Mouse (Mus musculus): ENCODE data around the gene Nhlrc4. TPM values are rescaled to one million over a fixed set of nuclear protein-coding genes. Genes with fewer than 3 reads are reported as not detected.

Nhlrc4 gene
- total RNA-seq, 2 experiments from 2014 or later: not detected

DNA sequence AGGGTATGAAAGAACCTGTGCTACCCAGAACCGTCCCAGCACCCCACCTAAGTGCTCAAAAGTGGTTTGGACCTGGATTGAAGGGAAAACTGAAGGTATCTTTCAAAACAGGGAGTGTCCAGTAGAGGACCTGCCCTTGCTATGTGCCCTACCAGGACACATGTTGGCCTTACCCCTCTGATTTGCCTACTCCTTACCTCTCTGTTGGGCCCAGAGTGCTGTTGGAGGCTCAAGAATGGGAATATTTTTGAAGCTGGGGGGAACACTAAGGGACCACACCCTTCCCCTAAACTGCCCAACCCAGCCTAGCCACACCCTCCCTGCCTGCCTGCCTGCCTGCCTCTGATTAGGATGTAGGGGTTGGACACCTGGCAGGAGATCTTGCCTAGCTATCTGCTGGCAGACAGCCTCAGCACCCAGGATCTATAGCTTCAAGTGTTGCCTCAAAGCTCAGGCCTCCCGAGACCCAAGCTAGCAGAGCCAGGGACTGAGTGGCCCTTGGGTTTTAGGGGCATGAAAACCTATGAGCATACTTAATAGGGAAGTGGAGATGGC, 2.1 kb downstream of the Nhlrc4 start:
- DNase-seq (ENCODE audit: low spot score in 2 of 2): no peak
- intact Hi-C loops (cut with DNase I): no loop called here

DNA sequence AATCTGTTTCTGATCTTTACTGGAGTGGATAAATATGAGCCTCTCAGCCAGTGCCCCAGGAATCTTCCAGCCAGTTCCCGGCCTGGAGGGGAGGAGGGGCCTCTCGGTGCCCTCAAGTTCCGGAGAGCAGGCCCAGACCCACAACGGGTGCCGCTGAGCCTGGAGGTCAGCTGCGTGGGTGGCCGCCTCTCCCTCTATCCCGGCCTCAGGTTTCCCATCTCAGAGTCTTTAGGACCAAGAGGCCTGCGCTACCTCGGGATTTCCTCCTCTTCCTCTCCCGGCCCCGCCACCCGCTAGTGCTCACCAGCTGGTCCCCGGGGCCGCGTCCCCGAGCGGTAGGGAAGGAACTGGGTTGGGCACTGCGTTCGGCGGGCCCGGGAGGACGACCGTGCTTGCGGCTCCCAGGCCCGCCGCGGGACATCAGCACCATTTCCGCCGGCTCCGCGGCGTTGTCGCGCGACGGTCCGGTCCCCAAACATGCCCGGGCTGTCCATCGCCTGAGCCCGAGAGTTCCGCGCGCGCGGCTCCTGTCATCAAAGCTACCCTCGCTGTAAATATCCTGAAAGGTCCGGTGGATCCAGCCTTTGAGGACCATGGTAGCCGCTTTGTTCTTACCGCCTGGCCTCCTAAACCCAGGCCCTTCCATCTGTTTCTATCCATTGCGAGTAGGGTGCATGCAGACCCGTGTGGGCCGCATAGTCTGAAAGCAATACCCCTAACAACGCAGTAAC, 3.1 kb downstream of the Nhlrc4 start:
- intact Hi-C loops (cut with DNase I): no loop called here
- DNase-seq (ENCODE audit: low spot score in 2 of 2): peak; percentile 75 to 77

DNA sequence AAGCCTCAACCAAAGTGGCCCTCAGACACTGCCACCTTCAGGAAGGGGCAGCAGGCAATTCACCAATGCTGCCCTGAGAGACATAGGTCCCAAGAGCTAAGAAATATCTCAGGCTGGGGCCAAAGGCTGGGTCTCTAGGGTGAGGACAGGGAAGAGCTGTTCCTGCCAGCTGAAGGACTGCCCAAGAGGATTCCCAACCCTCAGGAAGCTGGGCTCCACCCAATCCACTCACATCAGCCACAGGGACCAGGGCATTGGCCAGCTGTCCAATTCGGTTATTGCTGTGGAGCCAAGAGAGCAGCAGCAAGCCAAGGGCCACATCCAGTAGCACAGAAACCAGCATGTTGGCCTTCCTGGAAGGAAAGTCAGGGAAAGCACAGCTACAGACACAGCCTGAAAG, 10.2 kb downstream of the Nhlrc4 start:
- intact Hi-C loops (cut with DNase I): no loop called here
- no peak for DNase-seq (ENCODE audit: low spot score in 2 of 2)

DNA sequence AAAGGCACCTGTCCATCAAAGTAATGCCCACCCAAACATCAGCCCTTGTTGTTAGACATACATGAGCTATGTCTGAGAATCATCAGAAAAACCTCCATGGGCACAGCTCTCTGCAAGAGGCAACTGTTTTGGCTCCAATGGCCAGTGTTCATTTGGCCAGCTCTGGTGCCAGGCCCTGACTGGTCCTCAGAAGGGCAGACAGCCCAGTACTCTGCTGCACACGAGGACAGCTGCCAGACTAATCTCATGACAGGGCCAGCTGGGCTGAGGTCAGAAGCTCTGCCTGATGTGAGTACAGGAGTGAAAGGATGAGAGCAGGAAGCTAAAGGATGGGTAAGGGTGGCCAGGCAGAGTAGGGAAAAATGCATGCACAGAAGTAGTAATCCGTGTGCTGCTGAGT, 19.4 kb downstream of the Nhlrc4 start:
- intact Hi-C loops (cut with DNase I): no loop called here

DNA sequence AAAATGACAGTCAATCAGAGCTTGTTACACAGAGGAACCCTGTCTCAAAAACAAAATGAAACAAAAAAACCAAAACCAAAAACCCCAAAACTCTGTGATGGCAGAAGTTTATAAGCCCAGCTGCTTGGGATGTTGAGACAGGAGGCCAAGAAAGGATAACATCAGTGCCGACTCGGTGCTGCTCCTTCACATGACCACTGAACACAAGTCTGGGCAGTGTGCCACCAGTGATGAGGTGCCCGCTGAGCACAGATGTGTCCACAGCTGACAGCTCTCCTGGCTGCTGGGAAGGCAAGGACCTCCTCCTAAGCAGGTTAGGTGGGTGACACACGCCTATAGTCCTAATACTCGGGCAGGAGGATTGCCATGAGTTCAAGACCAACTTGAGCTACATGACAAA, 22.6 kb downstream of the Nhlrc4 start:
- intact Hi-C loops (cut with DNase I): no loop called here
- DNase-seq (ENCODE audit: low spot score in 2 of 2): no peak

More for the DNA sequence above, 19.4 kb downstream of the Nhlrc4 start:
- DNase-seq (ENCODE audit: low spot score in 2 of 2): peak in 1 of 2 experiments; percentile 44

DNA sequence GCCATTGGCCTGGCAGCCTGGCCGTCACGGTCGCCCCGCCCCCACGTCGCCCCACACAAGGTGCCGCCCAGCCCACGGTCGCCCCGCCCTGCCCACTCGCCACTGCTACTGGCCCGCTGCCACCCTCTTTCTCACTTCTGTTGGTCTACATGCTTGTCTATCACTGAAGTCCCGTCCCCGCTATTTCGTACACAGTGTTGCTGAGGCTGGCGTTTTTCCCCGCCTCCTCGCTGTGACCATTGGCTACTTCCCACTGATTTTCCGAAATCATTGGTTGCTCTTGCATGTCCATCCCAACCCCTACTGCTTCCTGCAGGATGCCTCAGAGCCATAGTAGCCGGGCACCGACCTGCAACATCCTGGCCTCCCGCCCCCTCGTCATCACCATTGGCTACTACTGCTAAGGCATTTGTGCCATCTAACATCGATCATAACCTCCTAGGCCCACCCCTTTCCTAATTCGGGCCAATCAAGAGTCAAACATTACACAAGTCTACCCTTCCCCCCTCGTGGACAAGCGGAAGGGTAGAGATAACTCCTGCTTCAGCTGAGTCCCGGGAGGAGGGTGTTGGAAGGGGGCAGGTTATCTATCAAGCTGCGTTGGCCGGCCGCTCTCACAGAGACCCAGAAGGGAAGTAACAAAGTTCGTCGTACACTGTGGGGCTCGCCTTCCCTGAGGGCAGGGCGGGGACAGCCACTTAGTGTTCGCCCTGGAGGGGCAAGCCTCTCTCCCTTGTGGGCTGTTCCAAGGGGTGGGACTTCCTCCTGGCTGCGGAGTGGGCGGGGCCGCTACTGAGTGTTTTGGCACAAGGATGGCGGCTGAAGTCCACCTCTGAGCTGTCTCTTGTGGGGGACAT, 24.7 kb downstream of the Nhlrc4 start:
- peak; percentile 100 for DNase-seq (ENCODE audit: low spot score in 2 of 2)
- intact Hi-C loops (cut with DNase I): loop anchor here (2.0 kb wide), 1 partner anchor 65 kb away; the partner anchor contains the start of gene Capn15

DNA sequence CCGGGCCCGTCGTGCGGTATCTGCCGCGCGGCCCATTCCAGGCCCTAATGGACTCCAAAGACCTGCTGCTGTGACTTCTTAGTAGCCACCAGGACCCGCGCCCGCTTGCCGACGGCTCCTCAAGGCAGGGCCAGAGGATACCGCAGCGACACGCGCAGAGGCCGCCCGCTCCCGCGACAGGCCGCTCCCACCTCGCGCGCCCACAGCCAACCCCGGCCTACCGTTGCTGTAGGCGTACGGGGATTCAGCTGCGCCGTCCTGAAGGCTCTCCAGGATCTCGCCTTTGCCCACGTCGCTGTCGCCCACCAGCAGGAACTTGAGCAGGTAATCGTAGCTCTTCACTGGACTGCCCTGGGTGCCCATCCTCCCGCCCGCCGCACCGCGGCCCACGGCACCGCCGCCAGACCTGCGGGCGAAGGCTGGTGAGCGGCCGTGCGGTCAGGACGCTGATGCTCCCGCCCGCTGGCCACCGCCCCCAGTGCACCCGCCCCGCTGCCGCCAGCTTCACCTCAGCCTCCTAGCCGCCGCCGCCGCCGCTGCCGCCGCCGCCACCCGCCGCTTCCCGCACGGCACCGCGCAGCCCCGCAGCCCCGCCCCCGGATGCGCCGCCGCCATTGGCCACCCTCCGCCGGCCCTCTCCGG, 25.5 kb downstream of the Nhlrc4 start, which contains the start of gene Rab40c:
Rab40c (minus strand) TSS at position 584 of the 642 bp plus-strand sequence.
- intact Hi-C loops (cut with DNase I): loop anchor here (2.0 kb wide), 1 partner anchor 66 kb away; the partner anchor contains the start of gene Capn15

DNA sequence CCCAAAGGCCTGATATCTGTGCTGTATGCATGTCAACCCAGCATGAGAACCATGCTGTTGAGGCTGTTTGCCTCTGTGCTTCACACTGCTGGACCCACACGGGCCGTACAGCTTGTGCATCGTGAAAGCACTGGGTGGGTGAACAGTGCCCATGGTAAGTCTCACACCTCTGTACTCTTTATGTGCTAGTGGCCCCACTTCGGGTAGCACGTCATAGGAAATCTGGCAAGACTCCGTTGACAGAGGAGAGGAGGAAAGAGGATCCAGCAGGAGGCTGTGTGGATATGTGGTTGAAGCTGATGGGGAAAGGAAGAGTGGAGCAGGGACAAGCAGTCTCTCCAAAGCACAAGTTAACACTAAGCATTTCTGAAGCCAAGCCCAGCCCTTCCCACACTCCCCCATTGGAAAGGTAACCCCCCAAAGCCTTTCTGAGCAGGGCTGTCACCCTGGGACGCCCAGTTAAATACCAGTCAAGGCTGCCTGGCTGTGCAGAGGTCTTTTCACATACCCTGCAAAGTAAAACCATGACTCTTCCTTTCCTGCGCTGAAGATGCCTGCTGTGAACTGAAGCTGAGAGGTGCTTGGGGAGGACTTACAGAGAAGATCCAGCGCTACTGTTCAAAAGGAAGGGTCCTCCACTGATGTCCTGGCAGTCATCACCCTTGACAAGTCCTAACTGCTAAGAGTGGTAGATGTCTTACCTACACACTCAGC, 26.6 kb downstream of the Nhlrc4 start:
- intact Hi-C loops (cut with DNase I): loop anchor here (2.0 kb wide), 1 partner anchor 67 kb away; the partner anchor contains the start of gene Capn15
- no peak for DNase-seq (ENCODE audit: low spot score in 2 of 2)

More for the DNA sequence above, 25.5 kb downstream of the Nhlrc4 start, which contains the start of gene Rab40c:
- DNase-seq (ENCODE audit: low spot score in 2 of 2): peak in 1 of 2 experiments; percentile 53

DNA sequence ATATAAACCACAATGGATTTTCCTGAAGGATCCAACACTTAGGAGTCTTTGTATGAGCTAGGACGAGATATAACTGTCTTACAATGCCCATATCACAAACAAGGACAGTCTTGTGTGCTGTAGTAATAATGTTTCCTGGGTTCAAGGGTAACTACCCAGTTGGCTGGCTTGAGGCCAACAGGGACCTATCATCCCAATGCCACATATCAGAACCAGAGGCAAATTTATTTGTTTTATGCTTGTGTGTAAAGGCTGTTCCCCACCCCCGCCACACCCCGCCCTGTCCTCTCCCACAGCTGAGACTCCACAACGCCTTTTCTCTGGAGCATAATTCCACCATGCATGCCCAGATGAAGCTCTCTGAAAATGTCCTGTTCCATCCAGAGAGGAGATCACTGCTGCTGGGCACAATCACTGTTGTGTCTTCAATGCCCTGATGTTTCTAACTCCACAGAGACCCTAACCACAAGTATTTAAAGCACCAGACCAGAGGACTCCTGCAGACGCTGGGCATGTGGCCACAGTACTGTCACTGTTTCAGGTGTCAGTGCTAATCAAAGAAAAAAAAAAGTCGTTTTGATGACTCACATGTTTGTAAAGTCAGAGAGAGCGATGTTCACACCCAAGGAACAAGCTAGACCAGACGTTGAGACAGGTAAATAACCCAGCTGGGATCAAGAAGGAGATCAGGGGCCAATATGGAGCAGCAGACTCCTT, 27.7 kb downstream of the Nhlrc4 start:
- DNase-seq (ENCODE audit: low spot score in 2 of 2): no peak
- intact Hi-C loops (cut with DNase I): no loop called here

DNA sequence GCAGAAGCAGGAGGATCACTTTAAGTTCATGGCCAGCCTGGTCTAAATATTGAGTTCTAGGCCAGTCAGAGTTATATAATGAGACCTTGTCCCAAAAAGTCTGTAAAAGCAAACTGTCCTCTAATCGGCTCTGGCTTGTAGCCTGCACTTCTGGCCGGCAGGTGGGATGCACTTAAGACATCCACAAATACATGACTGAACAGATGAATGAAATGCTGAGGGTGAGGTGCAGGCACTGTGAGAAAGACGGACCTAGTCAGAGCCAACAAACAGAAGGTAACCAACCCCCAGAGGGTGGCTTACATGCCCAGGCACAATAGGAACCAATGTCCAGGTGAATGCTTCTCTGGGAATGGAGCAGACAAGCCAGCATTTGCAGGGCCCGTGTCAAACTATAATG, 30.5 kb downstream of the Nhlrc4 start:
- intact Hi-C loops (cut with DNase I): no loop called here
- DNase-seq (ENCODE audit: low spot score in 2 of 2): no peak

DNA sequence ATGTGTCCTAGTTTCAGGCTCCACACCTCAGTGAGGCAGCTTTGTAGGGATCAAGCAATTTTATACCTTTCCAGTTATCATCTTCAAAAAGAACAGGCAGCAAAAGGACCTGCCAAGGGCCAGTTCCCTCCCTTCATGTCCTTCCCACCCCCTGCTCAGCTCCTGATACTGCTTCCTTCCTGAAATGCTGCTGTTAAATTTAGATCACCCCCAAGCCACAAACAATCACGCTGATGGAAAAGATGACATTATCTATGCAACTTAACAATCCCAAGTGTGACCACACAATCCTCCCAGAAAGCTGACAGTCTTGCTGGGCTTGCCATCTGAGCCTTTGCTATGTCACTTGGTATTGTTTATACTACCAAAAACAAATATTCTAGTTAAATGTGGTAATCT, 30.9 kb downstream of the Nhlrc4 start:
- intact Hi-C loops (cut with DNase I): no loop called here
- no peak for DNase-seq (ENCODE audit: low spot score in 2 of 2)

DNA sequence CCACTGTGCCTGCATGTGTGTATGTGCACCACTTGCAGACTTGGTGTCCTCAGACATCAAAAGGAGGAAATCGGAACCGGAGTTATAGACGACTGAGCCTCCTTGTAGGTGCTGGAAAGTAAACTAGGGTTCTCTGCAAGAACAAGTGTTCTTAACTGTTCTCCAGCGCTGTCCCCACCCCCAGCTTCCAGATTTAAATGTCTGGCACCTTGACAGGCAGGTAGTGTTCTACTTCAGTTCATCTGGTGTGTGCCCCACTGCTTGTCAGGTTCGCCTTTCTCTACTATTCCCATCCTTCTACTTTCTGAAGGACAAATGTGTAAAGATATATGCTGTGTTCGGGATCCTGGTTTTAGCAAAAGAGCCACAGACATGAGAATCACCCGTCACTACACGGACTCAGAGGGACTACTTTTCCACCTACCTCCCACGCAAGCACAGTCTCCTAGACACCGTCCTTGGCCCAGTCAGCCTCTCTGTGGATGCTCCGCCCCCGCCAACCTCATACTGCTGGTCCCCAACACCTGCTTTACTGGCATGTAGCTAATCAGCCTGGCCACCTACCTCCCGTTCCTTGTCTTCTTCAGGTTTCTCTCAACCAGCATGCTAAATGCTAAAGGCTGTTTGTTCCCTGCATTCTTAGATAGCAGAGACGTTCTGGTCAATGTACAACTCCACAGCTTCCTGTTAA, 31.4 kb downstream of the Nhlrc4 start:
- DNase-seq (ENCODE audit: low spot score in 2 of 2): peak; percentile 59 to 91
- intact Hi-C loops (cut with DNase I): no loop called here

DNA sequence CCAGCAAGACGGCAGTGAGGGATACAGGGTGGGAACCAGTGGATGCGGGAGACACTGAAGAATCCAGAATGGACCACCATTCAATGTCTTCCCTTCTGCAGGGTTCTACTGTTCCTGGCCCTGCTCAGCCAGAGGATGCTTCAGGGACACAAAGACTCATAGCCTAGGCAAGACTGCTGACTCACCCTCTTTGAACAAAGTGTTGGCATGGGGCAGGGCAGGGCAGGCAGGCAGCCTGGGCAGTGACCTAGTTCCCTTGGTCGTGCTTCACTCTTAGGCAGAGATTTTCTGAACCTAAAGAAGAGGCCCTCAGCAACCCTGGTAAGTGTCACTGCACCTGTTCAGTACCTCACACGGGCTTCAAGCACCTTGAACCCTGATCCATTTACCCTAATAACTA, 32.9 kb downstream of the Nhlrc4 start:
- intact Hi-C loops (cut with DNase I): no loop called here
- peak in 1 of 2 experiments; percentile 26 for DNase-seq (ENCODE audit: low spot score in 2 of 2)

DNA sequence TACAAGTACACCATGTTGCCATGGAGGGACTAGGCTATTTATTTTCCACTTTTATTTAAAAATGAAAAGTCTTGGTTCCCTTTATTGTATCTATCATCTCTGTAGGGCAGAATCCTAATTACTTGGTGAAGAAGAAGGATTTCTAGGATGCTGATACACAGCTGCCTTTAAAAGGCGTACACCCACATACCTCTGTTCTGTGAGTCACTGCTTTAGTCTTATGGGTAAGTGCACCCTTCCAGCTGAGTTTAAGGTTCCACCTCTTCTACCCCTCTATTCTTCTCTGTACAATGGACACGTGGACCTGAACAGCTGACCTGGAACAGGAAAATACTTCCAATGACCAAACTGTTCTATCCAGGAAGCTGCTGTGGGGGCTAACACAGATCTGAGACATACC, 37.1 kb downstream of the Nhlrc4 start:
- intact Hi-C loops (cut with DNase I): no loop called here
- peak in 1 of 2 experiments; percentile 55 for DNase-seq (ENCODE audit: low spot score in 2 of 2)

DNA sequence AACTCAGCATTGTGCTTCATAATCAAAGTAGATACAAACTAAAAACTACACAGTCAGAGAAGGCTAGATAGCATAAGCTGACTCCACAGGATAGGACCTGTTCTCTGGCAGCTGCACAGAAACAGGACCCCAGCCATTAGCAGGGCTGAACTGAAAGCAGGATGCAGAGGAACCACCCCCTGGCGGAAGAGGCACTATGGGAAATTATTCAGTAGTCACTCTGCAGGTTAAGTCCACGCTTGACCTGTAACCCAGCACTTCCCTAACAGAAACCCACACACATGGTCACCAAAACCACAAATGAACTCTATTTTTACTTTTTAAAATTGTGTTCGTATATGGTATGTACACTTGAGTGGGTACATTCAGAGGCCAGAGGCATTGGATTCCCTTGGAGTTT, 41.7 kb downstream of the Nhlrc4 start:
- intact Hi-C loops (cut with DNase I): no loop called here
- DNase-seq (ENCODE audit: low spot score in 2 of 2): no peak

DNA sequence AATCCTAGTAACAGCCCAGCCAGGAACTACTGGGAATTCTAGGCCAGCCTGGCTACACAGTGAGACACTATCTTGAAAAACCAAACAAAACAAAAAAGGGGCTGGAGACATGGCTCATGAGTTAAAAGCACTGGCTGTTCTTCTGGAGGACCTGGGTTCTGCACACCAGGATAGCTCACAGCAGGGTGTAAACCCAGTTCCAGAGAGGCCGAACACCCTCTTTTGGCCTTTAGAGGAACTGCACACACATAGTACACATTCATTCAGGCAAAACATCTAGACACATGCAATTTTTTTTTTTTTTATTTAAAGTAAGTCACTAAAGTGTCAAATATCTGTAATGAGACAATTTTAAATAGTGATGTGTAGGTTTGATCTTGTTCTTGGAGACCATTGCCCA, 44.6 kb downstream of the Nhlrc4 start:
- intact Hi-C loops (cut with DNase I): no loop called here
- no peak for DNase-seq (ENCODE audit: low spot score in 2 of 2)

DNA sequence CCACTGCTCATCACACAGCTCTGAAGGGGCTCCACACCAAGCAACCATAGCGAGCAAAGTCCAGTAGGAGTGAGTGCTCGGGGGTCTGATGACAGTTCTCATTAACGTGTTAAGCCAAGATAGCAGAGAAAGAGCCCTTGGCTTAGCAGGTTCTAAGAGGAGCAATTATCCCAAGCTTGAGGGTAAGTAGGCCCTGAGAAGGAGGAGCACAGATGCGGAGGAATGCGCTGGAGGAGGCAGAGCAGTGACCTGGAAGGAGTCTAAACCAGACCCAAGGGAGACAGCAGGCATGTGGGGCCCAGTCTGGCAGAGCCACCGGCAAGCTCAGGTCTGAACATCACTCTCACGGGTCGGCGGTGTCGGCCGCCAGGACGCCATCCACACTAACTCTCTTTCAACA, 48.9 kb downstream of the Nhlrc4 start:
- intact Hi-C loops (cut with DNase I): loop anchor here (10.0 kb wide), 1 partner anchor 199 kb away; the partner anchor contains the start of genes Decr2 and Nme4
- no peak for DNase-seq (ENCODE audit: low spot score in 2 of 2)

DNA sequence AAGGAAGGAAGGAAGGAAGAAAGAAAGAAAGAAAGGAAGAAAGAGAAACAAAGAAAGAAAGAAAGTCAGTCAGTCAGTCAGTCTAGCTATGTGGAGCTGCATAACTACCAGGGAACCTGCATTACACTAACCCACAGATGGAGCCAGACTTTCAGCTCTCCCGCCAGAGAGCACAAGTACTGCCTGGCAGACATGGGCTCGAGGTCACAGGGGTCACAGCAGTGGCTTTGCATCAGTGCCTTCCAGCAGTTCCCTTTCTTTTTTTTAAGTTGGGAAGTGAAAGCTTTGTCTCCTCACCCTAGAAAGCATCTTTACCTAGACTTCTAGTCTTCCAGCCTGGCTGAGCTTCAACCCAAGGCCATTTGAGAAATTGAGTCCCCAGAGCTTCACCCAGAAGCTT, 49.3 kb downstream of the Nhlrc4 start:
- intact Hi-C loops (cut with DNase I): loop anchor here (10.0 kb wide), 1 partner anchor 199 kb away; the partner anchor contains the start of genes Decr2 and Nme4
- DNase-seq (ENCODE audit: low spot score in 2 of 2): no peak
